Mouse (Mus musculus): ENCODE results near the gene Socs3.

Gene Socs3

GRCm38 (mm10) chr11:117972656-117973558, 3.1 kb upstream of the Socs3 start:
- no peak for DNase-seq (ENCODE audit: low spot score)

- no peak for DNase-seq (ENCODE audit: low spot score)
These were observed 1.9 kb upstream of the Socs3 start for GRCm38 (mm10) chr11:117971646-117972242.

- DNase-seq (ENCODE audit: low spot score) = no peak
These were observed 1.3 kb upstream of the Socs3 start for GRCm38 (mm10) chr11:117971100-117971499.

GRCm38 (mm10) chr11:117969100-117969944, 525 bp downstream of the Socs3 start:
- peak; percentile 90 for DNase-seq (ENCODE audit: low spot score)

- no peak for DNase-seq (ENCODE audit: low spot score)
These were observed 1.1 kb downstream of the Socs3 start for GRCm38 (mm10) chr11:117968716-117969099.

- no peak for DNase-seq (ENCODE audit: low spot score)
These were observed 1.7 kb downstream of the Socs3 start for GRCm38 (mm10) chr11:117968016-117968671.

GRCm38 (mm10) chr11:117967249-117968015, 2.4 kb downstream of the Socs3 start:
- no peak for DNase-seq (ENCODE audit: low spot score)

- no peak for DNase-seq (ENCODE audit: low spot score)
These were observed 3.2 kb downstream of the Socs3 start for GRCm38 (mm10) chr11:117966506-117967100.

GRCm38 (mm10) chr11:117965561-117965981, 4.3 kb downstream of the Socs3 start:
- no peak for DNase-seq (ENCODE audit: low spot score)

- no peak for DNase-seq (ENCODE audit: low spot score)
These were observed 4.8 kb downstream of the Socs3 start for GRCm38 (mm10) chr11:117965052-117965451.

GRCm38 (mm10) chr11:117964294-117964693, 5.6 kb downstream of the Socs3 start:
- no peak for DNase-seq (ENCODE audit: low spot score)

- no peak for DNase-seq (ENCODE audit: low spot score)
These were observed 6.0 kb downstream of the Socs3 start for GRCm38 (mm10) chr11:117963872-117964271.

- peak; percentile 78 for DNase-seq (ENCODE audit: low spot score)
These were observed 6.6 kb downstream of the Socs3 start for GRCm38 (mm10) chr11:117963091-117963793.

GRCm38 (mm10) chr11:117962228-117963067, 7.4 kb downstream of the Socs3 start:
- DNase-seq (ENCODE audit: low spot score) = no peak

- no peak for DNase-seq (ENCODE audit: low spot score)
These were observed 9.2 kb downstream of the Socs3 start for GRCm38 (mm10) chr11:117960601-117961000.

- DNase-seq (ENCODE audit: low spot score) = no peak
These were observed 10.0 kb downstream of the Socs3 start for GRCm38 (mm10) chr11:117959741-117960381.

GRCm38 (mm10) chr11:117959166-117959565, 10.7 kb downstream of the Socs3 start:
- no peak for DNase-seq (ENCODE audit: low spot score)

GRCm38 (mm10) chr11:117958197-117958596, 11.7 kb downstream of the Socs3 start:
- DNase-seq (ENCODE audit: low spot score) = no peak

- DNase-seq (ENCODE audit: low spot score) = no peak
These were observed 14.2 kb downstream of the Socs3 start for GRCm38 (mm10) chr11:117955621-117956020.
